Comparison of ENCODE assay signal across 10 mouse cellular contexts in the genomic region with DNA sequence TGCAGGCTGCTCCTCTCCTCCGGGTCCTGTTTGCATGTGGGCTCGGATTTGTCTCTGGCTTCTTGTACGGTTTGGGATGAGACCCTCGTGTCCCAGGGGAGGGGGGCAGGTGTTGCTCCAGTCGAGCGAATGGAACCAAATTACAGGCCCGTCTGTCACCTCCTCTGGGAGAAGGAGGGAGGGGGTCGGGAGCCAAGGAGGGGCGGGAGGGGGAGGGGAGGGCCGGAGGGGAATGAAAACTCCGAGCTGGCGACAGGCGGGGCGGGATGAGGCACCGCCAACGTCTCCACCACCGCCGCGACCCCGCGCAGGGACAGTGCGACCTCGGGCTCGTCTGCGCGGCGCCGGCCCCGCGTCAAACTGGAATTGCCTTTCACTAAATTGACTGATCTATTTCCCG. TPM values are rescaled to one million over a fixed set of nuclear protein-coding genes. Genes with fewer than 3 reads are reported as not detected.
A peak's percentile ranks its signal among the peaks of the same experiment; 100 is the strongest.
DNase-seq lines count a peak whose midpoint lies in the region; ATAC-seq and TF ChIP-seq lines count a peak whose summit lies in the region.
"Had no signal": no experiment of that assay in that cellular context is flagged by ENCODE, and none has a peak within 500 bp of the region (broad histone marks: within the 10 kb centered on the region; RNA-seq: fewer than 3 reads in every experiment).

No protein-coding gene starts in this region.

- H3K4me3 ChIP-seq in heart, embryonic 12.5 days, result peak overlapping the region; percentile 49
- peak overlapping the region; percentile 48 for H3K4me3 ChIP-seq in hindbrain, embryonic 10.5 days
- peak overlapping the region; percentile 24; the same call in 1 of the 2 replicates for H3K4me3 ChIP-seq in midbrain, embryonic 11.5 days (ENCODE audit: low read depth, low read length)
- H3K4me3 ChIP-seq: erythroblast, embryonic 14.5 days had no signal

- DNase-seq in heart, adult 8-10 months (ENCODE audit: low spot score), result no peak
- peak; percentile 90 for DNase-seq in brain, embryonic 14.5 days (ENCODE audit: low read depth)
- DNase-seq in hindbrain, embryonic 10.5 days (ENCODE audit: low spot score), result peak; percentile 77
- DNase-seq in midbrain, embryonic 11.5 days (ENCODE audit: low spot score, missing footprints), result peak; percentile 94
- no peak for DNase-seq in gastrocnemius, postnatal 14 days
- no peak for DNase-seq in left cerebral cortex, postnatal 10 days (ENCODE audit: extremely low spot score in 1 of 2, low spot score in 2 of 2)
- DNase-seq in gastrocnemius, adult 18-20 months (ENCODE audit: low spot score), result no peak

- no peak for TF ChIP-seq POLR2A in brain, embryonic 14.5 days (IDR thresholded peaks at IDR 0.05; ENCODE audit: borderline replicate concordance, extremely low read depth, insufficient read depth, insufficient read length, poor library complexity, severe bottlenecking)

- WGBS in heart, embryonic 12.5 days, result under 1% methylated on average over 28 of the region's 31 CpGs
- under 1% methylated on average over 31 of the region's 31 CpGs for WGBS in hindbrain, embryonic 10.5 days
- 0% methylated on average over 27 of the region's 31 CpGs for WGBS in midbrain, embryonic 11.5 days

- H3K27ac ChIP-seq in heart, embryonic 12.5 days (ENCODE audit: poor library complexity, severe bottlenecking), result no peak overlapping the region
- peak overlapping the region; percentile 81 for H3K27ac ChIP-seq in hindbrain, embryonic 10.5 days
- peak overlapping the region; percentile 49 for H3K27ac ChIP-seq in midbrain, embryonic 11.5 days (ENCODE audit: low read depth, low read length)

- H3K4me1 ChIP-seq in heart, embryonic 12.5 days (replicated peaks), result peaks cover 18% of the 10 kb centered on the region
- H3K4me1 ChIP-seq in hindbrain, embryonic 10.5 days (replicated peaks), result peaks cover 61% of the 10 kb centered on the region
- peaks cover 11% of the 10 kb centered on the region; the same call in 1 of the 2 replicates for H3K4me1 ChIP-seq in midbrain, embryonic 11.5 days (ENCODE audit: control insufficient read depth, insufficient read depth, low read length)

- no peaks in the 10 kb centered on the region for H3K36me3 ChIP-seq in heart, embryonic 12.5 days
- H3K36me3 ChIP-seq in hindbrain, embryonic 10.5 days, result no peaks in the 10 kb centered on the region
- H3K36me3 ChIP-seq in midbrain, embryonic 11.5 days (ENCODE audit: control insufficient read depth, insufficient read depth, low read length), result no peaks in the 10 kb centered on the region

- H3K27me3 ChIP-seq in heart, embryonic 12.5 days (replicated peaks), result peaks cover 3% of the 10 kb centered on the region; the same call in 1 of the 2 replicates
- H3K27me3 ChIP-seq in hindbrain, embryonic 10.5 days (ENCODE audit: insufficient read depth, poor library complexity, severe bottlenecking), result peaks cover 37% of the 10 kb centered on the region
- no peaks in the 10 kb centered on the region; the same call in 1 of the 2 replicates for H3K27me3 ChIP-seq in midbrain, embryonic 11.5 days (ENCODE audit: control insufficient read depth, insufficient read depth, low read length)

- H3K9me3 ChIP-seq in heart, embryonic 12.5 days (replicated peaks), result no peaks in the 10 kb centered on the region
- no peaks in the 10 kb centered on the region for H3K9me3 ChIP-seq in hindbrain, embryonic 10.5 days
- no peaks in the 10 kb centered on the region for H3K9me3 ChIP-seq in midbrain, embryonic 11.5 days (ENCODE audit: control insufficient read depth, low read length)

- ATAC-seq in heart, embryonic 12.5 days (ENCODE audit: insufficient number of reproducible peaks, low FRiP score), result peak; percentile 70
- ATAC-seq in midbrain, embryonic 11.5 days (ENCODE audit: low FRiP score), result peak; percentile 79

- intact Hi-C loops in gastrocnemius, postnatal 14 days (cut with DNase I; ENCODE audit: low total_unique reads), result no loop called here
- intact Hi-C loops in left cerebral cortex, postnatal 10 days (cut with DNase I), result no loop called here

- TF ChIP-seq CTCF in brain, embryonic 14.5 days (IDR thresholded peaks at IDR 0.05; ENCODE audit: borderline replicate concordance, extremely low read depth, insufficient read depth, insufficient read length), result no peak

- peak overlapping the region; percentile 62 for H3K9ac ChIP-seq in heart, embryonic 12.5 days
- H3K9ac ChIP-seq in midbrain, embryonic 11.5 days (ENCODE audit: low read length), result peak overlapping the region; percentile 21

- peak overlapping the region; percentile 85 for H3K4me2 ChIP-seq in heart, embryonic 12.5 days
- H3K4me2 ChIP-seq in midbrain, embryonic 11.5 days, result peak overlapping the region; percentile 47

RNA-seq across cellular contexts. Expression of a gene that starts 13.5 kb away (rescaled TPM):
- 0.09 and 0.14 TPM in 2 replicates for polyA plus RNA-seq in heart, embryonic 12.5 days (2016; fragmentation: Nextera tagmentation; extraction: Ambion mirVana)
- total RNA-seq in heart, adult 8-10 months (2022), result not detected
- polyA plus RNA-seq in brain, embryonic 14.5 days (2012; rRNA removed), result 32.5 and 40.8 TPM in 2 replicates
- 64.1 and 152 TPM in 2 replicates for polyA plus RNA-seq in hindbrain, embryonic 10.5 days (2016; fragmentation: Nextera tagmentation; extraction: Ambion mirVana)
- 100 and 112 TPM in 2 replicates for polyA plus RNA-seq in midbrain, embryonic 11.5 days (2014; fragmentation: Nextera tagmentation; extraction: Ambion mirVana)
- not detected for total RNA-seq in gastrocnemius, postnatal 14 days (2021)
- total RNA-seq in left cerebral cortex, postnatal 10 days (2021), result under 1 TPM; 0.71 to 0.86 TPM
- not detected for total RNA-seq in gastrocnemius, adult 18-20 months (2021)
- total RNA-seq: MEL had no signal
- polyA plus RNA-seq: erythroblast, embryonic 14.5 days had no signal

Comparison
In these comparisons a context has a peak if more than half of its experiments do, and no peak if none do; other contexts are left out.
1. DNase-seq: peak in brain, embryonic 14.5 days (single experiment), hindbrain, embryonic 10.5 days (single experiment) and midbrain, embryonic 11.5 days (single experiment); none in heart, adult 8-10 months (single experiment), gastrocnemius, postnatal 14 days (single experiment), left cerebral cortex, postnatal 10 days (0 of 2) and gastrocnemius, adult 18-20 months (single experiment).
2. Peak in every context shown above with its lines, with median percentiles within 50 percentile points of each other: H3K4me3 ChIP-seq.